Mouse (Mus musculus): ENCODE results near the gene Gpr39.

Gene Gpr39

GRCm38 (mm10) chr1:125808426-125808825, 131.6 kb downstream of the Gpr39 start:
- no peak for DNase-seq (ENCODE audit: low read depth, low spot score)

GRCm38 (mm10) chr1:125813141-125813782, 136.5 kb downstream of the Gpr39 start:
- no peak for DNase-seq (ENCODE audit: low read depth, low spot score)

- DNase-seq (ENCODE audit: low read depth, low spot score): no peak
Measured at GRCm38 (mm10) chr1:125821101-125821500, 144.3 kb downstream of the Gpr39 start.

GRCm38 (mm10) chr1:125823611-125824010, 146.8 kb downstream of the Gpr39 start:
- DNase-seq (ENCODE audit: low read depth, low spot score): no peak

- no peak for DNase-seq (ENCODE audit: low read depth, low spot score)
Measured at GRCm38 (mm10) chr1:125837507-125837906, 160.7 kb downstream of the Gpr39 start.

- no peak for DNase-seq (ENCODE audit: low read depth, low spot score)
Measured at GRCm38 (mm10) chr1:125839746-125840392, 163.1 kb downstream of the Gpr39 start.

GRCm38 (mm10) chr1:125854646-125855045, 177.9 kb downstream of the Gpr39 start:
- DNase-seq (ENCODE audit: low read depth, low spot score): no peak

GRCm38 (mm10) chr1:125858631-125859030, 181.8 kb downstream of the Gpr39 start:
- DNase-seq (ENCODE audit: low read depth, low spot score): no peak

- no peak for DNase-seq (ENCODE audit: low read depth, low spot score)
Measured at GRCm38 (mm10) chr1:125870056-125870455, 193.3 kb downstream of the Gpr39 start.

GRCm38 (mm10) chr1:125893158-125893557, 216.4 kb downstream of the Gpr39 start:
- DNase-seq (ENCODE audit: low read depth, low spot score): no peak

- DNase-seq (ENCODE audit: low read depth, low spot score): peak; percentile 22
Measured at GRCm38 (mm10) chr1:125910211-125910870, 233.5 kb downstream of the Gpr39 start.

GRCm38 (mm10) chr1:125910871-125911265, 234.1 kb downstream of the Gpr39 start:
- DNase-seq (ENCODE audit: low read depth, low spot score): no peak

- peak; percentile 22 for DNase-seq (ENCODE audit: low read depth, low spot score)
Measured at GRCm38 (mm10) chr1:125911337-125911900, 234.6 kb downstream of the Gpr39 start.

GRCm38 (mm10) chr1:125911901-125912445, 235.2 kb downstream of the Gpr39 start:
- DNase-seq (ENCODE audit: low read depth, low spot score): peak; percentile 38

GRCm38 (mm10) chr1:125912601-125913600, 236.1 kb downstream of the Gpr39 start, which contains the start of gene Lypd1:
Lypd1 (minus strand) TSS chr1:125913101.
- DNase-seq (ENCODE audit: low read depth, low spot score): no peak

GRCm38 (mm10) chr1:125920696-125921095, 243.9 kb downstream of the Gpr39 start:
- no peak for DNase-seq (ENCODE audit: low read depth, low spot score)

GRCm38 (mm10) chr1:125923062-125923461, 246.3 kb downstream of the Gpr39 start:
- no peak for DNase-seq (ENCODE audit: low read depth, low spot score)
